Mouse (Mus musculus): ENCODE data around the gene Psma7. TPM values are rescaled to one million over a fixed set of nuclear protein-coding genes. Genes with fewer than 3 reads are reported as not detected.

The Psma7 gene
- polyA plus RNA-seq, 1 experiment from 2014 or later = 385 TPM

GRCm38 (mm10) chr2:180017632-180018031, 24.6 kb downstream of the Psma7 start:
- Histone ChIP-seq H3K27me3 (replicated peaks; ENCODE audit: insufficient read depth, low read length) (peaks cover 3% of the 10 kb centered on the region; the same call in 1 of the 2 replicates), H3K27ac (ENCODE audit: low read length) (no peak overlapping the region), H3K4me1 (ENCODE audit: insufficient read depth, low read depth, low read length) (no peaks in the 10 kb centered on the region), H3K36me3 (ENCODE audit: insufficient read depth, low read length) (no peaks in the 10 kb centered on the region), H3K4me2 (replicated peaks; ENCODE audit: low read depth, low read length) (no peak overlapping the region), H3K9ac (replicated peaks; ENCODE audit: low read depth) (no peak overlapping the region), H3K4me3 (ENCODE audit: low read depth, low read length) (no peak overlapping the region), H3K9me3 (ENCODE audit: low read length) (no peaks in the 10 kb centered on the region)
- TF ChIP-seq CTCF (IDR thresholded peaks at IDR 0.05) (no peak), EP300 (IDR thresholded peaks at IDR 0.05) (no peak)
- peak; percentile 34 for DNase-seq (ENCODE audit: low spot score)
- peak; percentile 21; the same call in 1 of the 2 replicates for ATAC-seq
- 45% methylated on average over 4 of the region's 4 CpGs for WGBS

GRCm38 (mm10) chr2:180013686-180014085, 28.5 kb downstream of the Psma7 start:
- TF ChIP-seq EP300 (IDR thresholded peaks at IDR 0.05) (no peak), CTCF (IDR thresholded peaks at IDR 0.05) (no peak)
- Histone ChIP-seq H3K36me3 (ENCODE audit: insufficient read depth, low read length) (no peaks in the 10 kb centered on the region), H3K9ac (replicated peaks; ENCODE audit: low read depth) (no peak overlapping the region), H3K4me2 (replicated peaks; ENCODE audit: low read depth, low read length) (no peak overlapping the region), H3K9me3 (ENCODE audit: low read length) (no peaks in the 10 kb centered on the region), H3K4me3 (ENCODE audit: low read depth, low read length) (no peak overlapping the region), H3K4me1 (ENCODE audit: insufficient read depth, low read depth, low read length) (no peaks in the 10 kb centered on the region), H3K27me3 (replicated peaks; ENCODE audit: insufficient read depth, low read length) (no peaks in the 10 kb centered on the region), H3K27ac (ENCODE audit: low read length) (no peak overlapping the region)
- DNase-seq (ENCODE audit: low spot score) (no peak), ATAC-seq (no peak)
- 84% methylated on average over 7 of the region's 7 CpGs for WGBS

GRCm38 (mm10) chr2:180011370-180011769, 30.9 kb downstream of the Psma7 start:
- 83% methylated on average over 6 of the region's 6 CpGs for WGBS
- Histone ChIP-seq H3K9me3 (ENCODE audit: low read length) (no peaks in the 10 kb centered on the region), H3K36me3 (ENCODE audit: insufficient read depth, low read length) (no peaks in the 10 kb centered on the region), H3K9ac (replicated peaks; ENCODE audit: low read depth) (no peak overlapping the region), H3K4me2 (replicated peaks; ENCODE audit: low read depth, low read length) (no peak overlapping the region), H3K4me1 (ENCODE audit: insufficient read depth, low read depth, low read length) (no peaks in the 10 kb centered on the region), H3K27ac (ENCODE audit: low read length) (no peak overlapping the region), H3K4me3 (ENCODE audit: low read depth, low read length) (no peak overlapping the region), H3K27me3 (replicated peaks; ENCODE audit: insufficient read depth, low read length) (no peaks in the 10 kb centered on the region)
- TF ChIP-seq EP300 (IDR thresholded peaks at IDR 0.05) (no peak), CTCF (IDR thresholded peaks at IDR 0.05) (no peak)
- no peak for ATAC-seq
- DNase-seq (ENCODE audit: low spot score) = no peak

GRCm38 (mm10) chr2:180010686-180011085, 31.5 kb downstream of the Psma7 start:
- Histone ChIP-seq H3K4me3 (ENCODE audit: low read depth, low read length) (no peak overlapping the region), H3K27me3 (replicated peaks; ENCODE audit: insufficient read depth, low read length) (no peaks in the 10 kb centered on the region), H3K9ac (replicated peaks; ENCODE audit: low read depth) (no peak overlapping the region), H3K4me2 (replicated peaks; ENCODE audit: low read depth, low read length) (no peak overlapping the region), H3K36me3 (ENCODE audit: insufficient read depth, low read length) (no peaks in the 10 kb centered on the region), H3K9me3 (ENCODE audit: low read length) (no peaks in the 10 kb centered on the region), H3K27ac (ENCODE audit: low read length) (no peak overlapping the region), H3K4me1 (ENCODE audit: insufficient read depth, low read depth, low read length) (no peaks in the 10 kb centered on the region)
- WGBS = 93% methylated on average over 7 of the region's 7 CpGs
- TF ChIP-seq EP300 (IDR thresholded peaks at IDR 0.05) (no peak), CTCF (IDR thresholded peaks at IDR 0.05) (no peak)
- no peak for ATAC-seq
- DNase-seq (ENCODE audit: low spot score) = no peak

- H3K36me3 ChIP-seq (ENCODE audit: insufficient read depth, low read length) = no peaks in the 10 kb centered on the region
- no peak overlapping the region for H3K27ac ChIP-seq (ENCODE audit: low read length)
- H3K4me2 ChIP-seq (replicated peaks; ENCODE audit: low read depth, low read length) = no peak overlapping the region
- WGBS = 26% methylated on average over 8 of the region's 9 CpGs
- no peaks in the 10 kb centered on the region for H3K27me3 ChIP-seq (replicated peaks; ENCODE audit: insufficient read depth, low read length)
- H3K4me3 ChIP-seq (ENCODE audit: low read depth, low read length) = no peak overlapping the region
- ATAC-seq (0 out of 2 replicates have a peak, but pooled peaks have one; percentile 28), DNase-seq (ENCODE audit: low spot score) (no peak)
- TF ChIP-seq CTCF (IDR thresholded peaks at IDR 0.05) = no peak
- TF ChIP-seq EP300 (IDR thresholded peaks at IDR 0.05) = no peak
- H3K9ac ChIP-seq (replicated peaks; ENCODE audit: low read depth) = no peak overlapping the region
- no peaks in the 10 kb centered on the region for H3K4me1 ChIP-seq (ENCODE audit: insufficient read depth, low read depth, low read length)
- H3K9me3 ChIP-seq (ENCODE audit: low read length) = no peaks in the 10 kb centered on the region
Observed at GRCm38 (mm10) chr2:180006352-180007017, 35.7 kb downstream of the Psma7 start.

GRCm38 (mm10) chr2:180005656-180006351, 36.4 kb downstream of the Psma7 start:
- WGBS = 40% methylated on average over 5 of the region's 5 CpGs
- no peak overlapping the region for H3K27ac ChIP-seq (ENCODE audit: low read length)
- H3K4me3 ChIP-seq (ENCODE audit: low read depth, low read length) = no peak overlapping the region
- H3K36me3 ChIP-seq (ENCODE audit: insufficient read depth, low read length) = no peaks in the 10 kb centered on the region
- DNase-seq (ENCODE audit: low spot score) = no peak
- no peaks in the 10 kb centered on the region for H3K27me3 ChIP-seq (replicated peaks; ENCODE audit: insufficient read depth, low read length)
- H3K4me1 ChIP-seq (ENCODE audit: insufficient read depth, low read depth, low read length) = no peaks in the 10 kb centered on the region
- H3K9ac ChIP-seq (replicated peaks; ENCODE audit: low read depth) = no peak overlapping the region
- TF ChIP-seq EP300 (IDR thresholded peaks at IDR 0.05) = no peak
- H3K9me3 ChIP-seq (ENCODE audit: low read length) = no peaks in the 10 kb centered on the region
- no peak for ATAC-seq
- H3K4me2 ChIP-seq (replicated peaks; ENCODE audit: low read depth, low read length) = no peak overlapping the region
